Mouse (Mus musculus) liver, embryonic 14.5 days (tissue): Measurements from ENCODE around the gene 2410004P03Rik.

Experiments used
- CTCF ChIP-seq: IDR thresholded peaks from 2 replicates; pipeline ENCODE4 v1.5.1; 2016; ENCODE audit warnings: antibody characterized with exemption, low read depth, control low read depth
- EP300 ChIP-seq: IDR thresholded peaks from 2 replicates; pipeline ENCODE4 v1.6.1; 2016; ENCODE audit warnings: antibody characterized with exemption, low read depth

DNA sequence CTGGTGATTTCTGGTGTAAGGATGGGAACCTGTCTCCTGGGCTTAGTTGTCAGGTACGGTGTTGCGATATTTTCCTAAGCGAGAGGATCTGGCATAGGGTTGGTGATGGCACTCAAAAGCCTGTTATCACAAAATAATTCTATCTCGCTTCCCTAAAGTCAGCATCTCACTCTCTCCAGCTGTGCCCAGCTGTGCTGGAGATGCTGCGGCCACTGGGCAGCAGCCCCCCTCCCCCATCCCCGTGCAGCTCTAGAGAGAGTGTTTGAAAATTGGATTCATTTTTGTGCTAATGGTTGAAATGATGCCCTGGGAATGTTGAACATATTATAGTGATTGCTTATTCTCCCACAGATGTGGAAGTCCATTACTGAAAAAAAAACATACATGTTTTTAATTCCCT lies 26.7 kb upstream of the 2410004P03Rik start:
- TF ChIP-seq CTCF (no peak), EP300 (no peak)
